Mouse (Mus musculus) lung, postnatal 0 days (tissue): Measurements from ENCODE around the gene Prex1. TPM values are rescaled to one million over a fixed set of nuclear protein-coding genes. Genes with fewer than 3 reads are reported as not detected.

Source experiments
- ATAC-seq: fragments of 200-750 bp; cut with Nextera tagmentation; 2 replicates; pipeline ENCODE4 v1.8.0; 2017; ENCODE audit warnings: moderate library complexity
- DNase-seq: peaks from one replicate; pipeline ENCODE4 v3.0.0-alpha.2; 2016; ENCODE audit warnings: low spot score
- H3K27ac ChIP-seq: fragments of 300-500 bp; sonication (generic); 2 replicates; pipeline ENCODE4 v1.5.1; 2014; ENCODE audit warnings: antibody characterized with exemption, mild to moderate bottlenecking, low read length, mixed read lengths
- H3K27me3 ChIP-seq: fragments of 300-500 bp; sonication (generic); replicated peaks from 2 replicates; pipeline ENCODE4 v1.6.1; 2014; ENCODE audit warnings: low read length, mixed read lengths; ENCODE audit not compliant: insufficient read depth
- H3K36me3 ChIP-seq: fragments of 300-500 bp; sonication (generic); 2 replicates; pipeline ENCODE4 v1.6.1; 2014; ENCODE audit warnings: low read length, mixed read lengths; ENCODE audit not compliant: insufficient read depth
- H3K4me1 ChIP-seq: fragments of 300-500 bp; sonication (generic); 2 replicates; pipeline ENCODE4 v1.6.1; 2014; ENCODE audit warnings: antibody characterized with exemption, low read depth, low read length, mixed read lengths; ENCODE audit not compliant: insufficient read depth
- H3K4me2 ChIP-seq: fragments of 300-500 bp; sonication (generic); replicated peaks from 2 replicates; pipeline ENCODE4 v1.6.1; 2014; ENCODE audit warnings: low read depth, mild to moderate bottlenecking, low read length, moderate library complexity, mixed read lengths
- H3K4me3 ChIP-seq: fragments of 300-500 bp; sonication (generic); 2 replicates; pipeline ENCODE4 v1.5.1; 2014; ENCODE audit warnings: low read depth, low read length
- H3K9ac ChIP-seq: fragments of 300-500 bp; sonication (generic); replicated peaks from 2 replicates; pipeline ENCODE4 v1.6.1; 2014; ENCODE audit warnings: low read depth, mild to moderate bottlenecking
- H3K9me3 ChIP-seq: fragments of 300-500 bp; sonication (generic); 2 replicates; pipeline ENCODE4 v1.6.1; 2016; ENCODE audit warnings: low read length, mixed read lengths
- CTCF ChIP-seq: IDR thresholded peaks from 2 replicates; pipeline ENCODE4 v1.5.1; 2016; ENCODE audit warnings: antibody characterized with exemption, mild to moderate bottlenecking
- EP300 ChIP-seq: IDR thresholded peaks from 2 replicates; pipeline ENCODE4 v1.6.1; 2016; ENCODE audit warnings: antibody characterized with exemption, mild to moderate bottlenecking, control low read depth
- WGBS: fragments of 180-500 bp; shearing (Covaris S2); extraction: QIAGEN DNeasy Blood & Tissue Kit; methylation state at CpG from one replicate; pipeline ENCODE4 v1.1.7; 2014; 5-methylcytosine and 5-hydroxymethylcytosine counted together
- polyA plus RNA-seq: library from polyadenylated mRNA; unstranded; fragments of >200 nt; fragmentation: Nextera tagmentation; extraction: Ambion mirVana; gene quantifications from 2 replicates; pipeline ENCODE4 v1.2.1, GENCODE M21; 2015

Gene Prex1
- polyA plus RNA-seq, 1 experiment from 2014 or later, result 6.9 TPM

DNA sequence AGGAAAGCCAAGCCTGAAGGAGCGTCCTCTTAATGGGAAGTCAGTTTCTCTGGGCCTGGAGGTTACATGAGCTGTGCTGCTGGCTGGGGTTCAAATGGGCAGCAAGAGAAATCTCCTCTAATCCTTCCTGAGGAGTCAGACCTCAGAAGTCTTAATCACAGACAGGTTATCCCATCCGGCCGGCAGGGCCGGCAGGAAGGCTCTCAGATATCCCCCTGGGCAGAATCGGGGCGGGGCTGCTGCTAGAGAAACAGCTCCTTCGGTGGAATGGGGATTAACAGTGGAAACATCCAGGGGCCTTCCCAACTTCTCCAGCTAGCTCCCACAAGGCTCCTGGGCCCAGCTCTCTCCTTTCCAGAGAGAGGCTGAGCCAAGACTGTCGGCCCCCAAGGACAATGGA is 105.1 kb downstream of the Prex1 start:
- 29% methylated on average over 8 of the region's 8 CpGs for WGBS
- no peak overlapping the region for H3K4me2 ChIP-seq

GRCm38 (mm10) chr2:166606481-166607245 is 107.0 kb downstream of the Prex1 start:
- Histone ChIP-seq H3K27ac (no peak overlapping the region), H3K27me3 (no peaks in the 10 kb centered on the region), H3K4me1 (no peaks in the 10 kb centered on the region), H3K9ac (no peak overlapping the region), H3K9me3 (no peaks in the 10 kb centered on the region), H3K4me2 (no peak overlapping the region), H3K36me3 (no peaks in the 10 kb centered on the region), H3K4me3 (no peak overlapping the region)
- DNase-seq, result no peak
- TF ChIP-seq EP300 (no peak), CTCF (no peak)
- no peak for ATAC-seq
- 73% methylated on average over 17 of the region's 17 CpGs for WGBS

More for the DNA sequence above, 105.1 kb downstream of the Prex1 start:
- Histone ChIP-seq H3K9ac (no peak overlapping the region), H3K9me3 (no peaks in the 10 kb centered on the region), H3K27ac (no peak overlapping the region), H3K36me3 (no peaks in the 10 kb centered on the region), H3K4me1 (no peaks in the 10 kb centered on the region), H3K27me3 (no peaks in the 10 kb centered on the region), H3K4me3 (no peak overlapping the region)
- TF ChIP-seq CTCF, result no peak
- TF ChIP-seq EP300, result no peak
- ATAC-seq (no peak), DNase-seq (no peak)

DNA sequence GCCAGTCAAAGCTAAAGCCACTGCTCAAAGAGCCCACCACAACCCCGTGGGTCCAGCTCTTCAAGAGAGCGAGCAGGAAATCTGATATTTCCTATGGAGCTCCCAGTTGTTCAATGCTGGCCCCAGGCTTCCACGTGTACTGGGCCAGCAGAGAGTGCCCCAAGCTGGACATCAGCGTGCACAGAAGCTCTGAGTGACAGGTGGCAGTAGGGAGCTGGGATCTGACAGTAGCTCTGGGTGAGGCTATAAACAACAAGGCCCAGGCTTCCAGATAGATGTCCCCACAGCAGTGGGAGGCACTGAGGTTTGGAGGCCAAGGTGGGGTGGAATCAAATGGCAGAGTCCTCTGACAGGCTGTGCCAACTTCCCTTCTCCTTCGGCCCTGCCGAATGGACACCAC is 107.6 kb downstream of the Prex1 start:
- H3K9me3 ChIP-seq, result no peaks in the 10 kb centered on the region
- H3K9ac ChIP-seq, result no peak overlapping the region
- no peak; the same call in 1 of the 2 replicates for ATAC-seq
- no peaks in the 10 kb centered on the region for H3K36me3 ChIP-seq
- H3K27ac ChIP-seq, result no peak overlapping the region
- DNase-seq, result no peak
- no peak for TF ChIP-seq EP300
- TF ChIP-seq CTCF, result peak; percentile 46
- H3K4me2 ChIP-seq, result no peak overlapping the region
- 50% methylated on average over 6 of the region's 6 CpGs for WGBS
- no peaks in the 10 kb centered on the region for H3K4me1 ChIP-seq
- no peak overlapping the region for H3K4me3 ChIP-seq
- H3K27me3 ChIP-seq, result no peaks in the 10 kb centered on the region

DNA sequence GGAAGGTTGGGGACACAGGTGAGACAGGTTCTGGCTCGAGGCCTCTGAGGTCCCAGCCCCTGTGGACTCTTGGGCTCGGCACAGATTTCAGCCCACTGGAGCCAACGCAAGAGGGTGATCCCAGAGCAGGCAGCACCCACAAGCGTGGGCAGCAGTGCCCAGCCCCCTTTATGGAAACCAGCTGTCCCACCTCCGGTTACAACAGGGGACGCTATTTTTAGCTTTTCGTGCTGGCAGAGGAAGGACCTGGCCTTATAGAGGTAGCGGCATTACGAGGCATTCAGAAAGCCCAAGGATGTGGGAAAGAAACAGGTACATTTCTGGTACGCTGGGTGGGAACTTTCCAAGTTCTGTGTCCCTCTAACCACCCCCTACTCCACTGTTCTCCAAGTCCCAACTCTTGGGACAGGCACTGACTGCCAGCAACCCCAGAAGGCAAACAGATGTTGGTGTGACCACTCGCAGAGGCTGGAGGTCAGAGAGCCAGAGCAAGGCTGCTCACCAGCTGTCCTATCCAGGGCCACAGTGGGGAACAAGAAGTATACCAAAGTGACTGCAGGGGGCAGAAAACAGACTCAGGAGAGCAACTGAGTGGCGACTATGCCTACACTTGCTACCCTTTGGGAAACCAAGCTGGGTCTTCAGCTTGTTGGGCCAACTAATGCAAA is 108.3 kb downstream of the Prex1 start:
- Histone ChIP-seq H3K4me1 (no peaks in the 10 kb centered on the region), H3K9me3 (no peaks in the 10 kb centered on the region), H3K9ac (no peak overlapping the region), H3K27me3 (no peaks in the 10 kb centered on the region), H3K4me2 (no peak overlapping the region), H3K27ac (no peak overlapping the region), H3K4me3 (no peak overlapping the region), H3K36me3 (no peaks in the 10 kb centered on the region)
- DNase-seq (no peak), ATAC-seq (no peak)
- WGBS, result 55% methylated on average over 12 of the region's 12 CpGs
- TF ChIP-seq CTCF (peak; percentile 43), EP300 (no peak)

DNA sequence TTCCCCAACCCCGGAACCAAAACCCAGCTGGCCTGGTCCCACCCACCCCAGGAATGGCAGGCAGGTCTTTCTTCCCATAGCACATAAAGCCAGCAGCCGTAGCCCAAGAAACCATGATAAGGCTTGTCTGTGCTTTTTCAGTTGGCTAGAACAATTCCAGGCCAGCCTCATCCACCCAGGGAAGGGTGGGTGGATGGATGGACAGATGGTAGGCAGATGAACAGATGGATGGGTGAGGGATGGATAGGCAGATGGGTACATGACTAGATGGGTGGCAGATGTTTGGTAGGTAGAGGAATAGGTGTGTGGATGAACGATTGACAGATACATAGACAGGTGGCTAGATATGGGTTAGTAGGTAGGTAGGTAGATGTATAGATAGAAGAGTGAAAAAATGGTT is 110.7 kb downstream of the Prex1 start:
- no peak for DNase-seq
- no peak overlapping the region for H3K4me3 ChIP-seq
- H3K4me1 ChIP-seq, result no peaks in the 10 kb centered on the region
- no peak for TF ChIP-seq EP300
- TF ChIP-seq CTCF, result no peak
- no peaks in the 10 kb centered on the region for H3K27me3 ChIP-seq
- no peak overlapping the region for H3K9ac ChIP-seq
- ATAC-seq, result no peak
- no peak overlapping the region for H3K27ac ChIP-seq
- no peak overlapping the region for H3K4me2 ChIP-seq
- no peaks in the 10 kb centered on the region for H3K9me3 ChIP-seq
- WGBS, result 93% methylated on average over 3 of the region's 3 CpGs
- H3K36me3 ChIP-seq, result no peaks in the 10 kb centered on the region

GRCm38 (mm10) chr2:166601420-166601819 is 112.2 kb downstream of the Prex1 start:
- Histone ChIP-seq H3K36me3 (no peaks in the 10 kb centered on the region), H3K9ac (no peak overlapping the region), H3K4me3 (no peak overlapping the region), H3K27me3 (no peaks in the 10 kb centered on the region), H3K4me2 (no peak overlapping the region), H3K9me3 (no peaks in the 10 kb centered on the region), H3K27ac (no peak overlapping the region), H3K4me1 (no peaks in the 10 kb centered on the region)
- DNase-seq (no peak), ATAC-seq (no peak)
- no peak for TF ChIP-seq EP300
- no peak for TF ChIP-seq CTCF
- WGBS, result 86% methylated on average over 18 of the region's 18 CpGs
